Mouse (Mus musculus): ENCODE results near the gene Ube2e1. TPM values are rescaled to one million over a fixed set of nuclear protein-coding genes. Genes with fewer than 3 reads are reported as not detected.
A peak's percentile ranks its signal among the peaks of the same experiment; 100 is the strongest.

The Ube2e1 gene
- 100 to 1,000 TPM in 2 of 26 experiments, 10 to 100 TPM in 24; 13.4 to 186 (median 44.4) TPM for total RNA-seq (2018; cell fraction: chromatin; rRNA removed)
- 10 to 100 TPM; 50.2 to 83.0 (median 67.2) TPM for total RNA-seq (2018; cell fraction: cytosol; rRNA removed)
- 100 to 1,000 TPM in 1 of 26 experiments, 10 to 100 TPM in 25; 14.8 to 228 (median 36.3) TPM for total RNA-seq (2018; cell fraction: nucleus; rRNA removed)
- 68.1 to 103 TPM (median 98.7 TPM) in 3 replicates for polyA plus RNA-seq (2018)

DNA sequence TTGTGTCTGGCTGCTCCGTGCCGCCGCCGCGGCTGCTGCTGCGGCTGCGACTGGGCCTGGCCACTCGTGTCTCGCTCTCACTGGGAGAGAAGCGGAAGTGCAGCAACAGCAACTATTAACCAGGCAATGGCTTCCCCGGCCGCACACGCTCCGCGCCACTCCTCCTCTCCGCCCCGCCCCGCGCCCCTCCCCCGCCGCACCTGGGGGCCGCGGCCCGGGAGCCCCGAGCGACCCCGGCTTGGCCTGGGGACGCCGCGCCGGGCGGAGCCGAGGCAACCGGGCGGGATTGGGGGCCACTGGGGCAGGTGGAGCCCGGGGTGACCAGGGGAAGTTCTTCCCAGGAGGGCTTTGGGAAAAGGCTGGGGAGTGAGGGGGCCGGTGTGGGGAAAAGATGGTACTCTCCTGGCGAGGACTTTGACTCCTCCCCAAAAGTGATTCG, at the start of gene Ube2e1:
Gene Ube2e1 (minus strand): TSS at position 167 of the 439 bp plus-strand sequence.
- WGBS (ENCODE audit: missing documents) = 1% methylated on average over 37 of the region's 39 CpGs
- H3K27ac ChIP-seq = no peak within 1 kb of the TSS

DNA sequence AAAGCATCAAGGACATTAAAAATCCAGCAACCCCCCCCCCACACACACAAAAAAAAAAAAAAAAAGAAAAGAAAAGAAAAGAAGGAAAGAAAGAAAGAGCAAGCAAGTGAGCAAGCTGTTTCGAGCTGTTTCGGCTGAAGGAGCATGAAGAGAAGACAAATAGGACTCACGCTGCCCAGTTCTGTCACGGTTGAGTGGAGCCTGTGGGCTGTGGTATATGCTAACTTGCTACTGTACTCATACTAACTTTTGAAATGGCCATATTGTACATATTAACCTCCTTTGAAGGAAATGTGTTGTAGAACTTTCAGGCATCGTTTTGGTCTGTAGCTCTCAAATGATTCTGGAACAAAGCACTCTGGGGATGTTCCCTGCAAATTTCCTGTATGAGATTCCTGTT, 48.2 kb upstream of the Ube2e1 start:
- Histone ChIP-seq H3K27ac (no peak overlapping the region), H3K36me3 (ENCODE audit: inconsistent target) (no peaks in the 10 kb centered on the region), H3K4me3 (ENCODE audit: inconsistent target) (no peak overlapping the region), H3K79me2 (ENCODE audit: inconsistent target) (no peaks in the 10 kb centered on the region)
- WGBS (ENCODE audit: missing documents) = 92% methylated on average over 5 of the region's 5 CpGs

More for the DNA sequence above, at the start of gene Ube2e1:
- Histone ChIP-seq H3K4me3 (ENCODE audit: inconsistent target) (peak within 1 kb of the TSS; percentile 38), H3K36me3 (ENCODE audit: inconsistent target) (no peaks in the 10 kb centered on the region), H3K79me2 (ENCODE audit: inconsistent target) (peaks cover 15% of the 10 kb centered on the region; the same call in 1 of the 2 replicates)

DNA sequence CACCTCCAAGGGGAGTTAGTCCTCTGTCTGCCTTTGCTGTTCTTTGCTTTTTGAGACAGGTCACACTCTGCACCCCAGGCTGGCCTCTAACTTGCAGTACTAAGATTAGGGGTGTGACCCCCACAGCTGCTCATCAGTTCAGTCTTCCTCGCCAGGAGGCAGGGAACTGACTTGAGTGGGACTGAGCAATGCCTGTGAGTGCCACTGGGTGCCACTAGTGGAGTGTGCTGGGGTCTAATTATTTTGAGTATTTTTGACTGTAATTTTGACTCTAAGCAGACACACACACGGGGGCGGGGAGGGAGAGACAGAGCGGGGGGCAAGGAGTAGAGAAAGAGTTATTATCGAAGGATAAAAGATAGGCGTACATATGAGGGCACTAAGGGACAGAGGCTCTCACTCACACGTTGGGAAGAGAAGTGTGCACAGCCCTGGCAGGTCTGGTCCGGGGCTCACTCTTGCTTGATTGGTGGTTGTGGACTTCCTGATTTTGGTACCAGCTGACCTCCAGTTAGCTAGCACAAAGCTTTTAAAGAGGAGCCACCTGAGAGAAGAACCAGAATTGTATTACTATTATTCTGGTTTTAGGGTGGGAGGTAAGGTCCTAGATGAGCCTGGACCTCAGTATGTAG, 46.4 kb upstream of the Ube2e1 start:
- no peak overlapping the region for H3K4me3 ChIP-seq (ENCODE audit: inconsistent target)
- no peak overlapping the region for H3K27ac ChIP-seq
- WGBS (ENCODE audit: missing documents) = 43% methylated on average over 8 of the region's 8 CpGs
- no peaks in the 10 kb centered on the region for H3K79me2 ChIP-seq (ENCODE audit: inconsistent target)
- H3K36me3 ChIP-seq (ENCODE audit: inconsistent target) = no peaks in the 10 kb centered on the region

DNA sequence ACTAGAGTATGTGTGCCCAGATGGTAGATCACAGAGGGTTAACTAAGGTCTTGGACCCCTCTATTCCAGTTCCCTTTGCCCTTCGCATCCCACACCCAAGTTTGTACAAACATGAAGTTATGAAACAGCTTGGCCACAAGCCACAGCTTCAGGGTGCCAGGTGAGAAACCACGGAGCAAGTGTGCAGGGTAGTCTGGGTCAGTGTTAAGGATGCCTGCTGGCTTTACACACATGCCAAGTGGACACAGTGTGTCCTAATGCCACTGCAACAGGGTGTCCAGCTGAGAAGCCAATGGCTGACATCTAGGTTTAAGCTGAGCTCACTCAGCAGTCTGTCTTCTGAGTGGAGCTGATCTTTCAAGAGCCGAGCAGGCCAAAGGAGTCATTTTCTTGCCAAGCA, 44.5 kb upstream of the Ube2e1 start:
- Histone ChIP-seq H3K4me3 (ENCODE audit: inconsistent target) (no peak overlapping the region), H3K79me2 (ENCODE audit: inconsistent target) (no peaks in the 10 kb centered on the region), H3K36me3 (ENCODE audit: inconsistent target) (no peaks in the 10 kb centered on the region), H3K27ac (no peak overlapping the region)
- WGBS (ENCODE audit: missing documents) = 54% methylated on average over 3 of the region's 3 CpGs

DNA sequence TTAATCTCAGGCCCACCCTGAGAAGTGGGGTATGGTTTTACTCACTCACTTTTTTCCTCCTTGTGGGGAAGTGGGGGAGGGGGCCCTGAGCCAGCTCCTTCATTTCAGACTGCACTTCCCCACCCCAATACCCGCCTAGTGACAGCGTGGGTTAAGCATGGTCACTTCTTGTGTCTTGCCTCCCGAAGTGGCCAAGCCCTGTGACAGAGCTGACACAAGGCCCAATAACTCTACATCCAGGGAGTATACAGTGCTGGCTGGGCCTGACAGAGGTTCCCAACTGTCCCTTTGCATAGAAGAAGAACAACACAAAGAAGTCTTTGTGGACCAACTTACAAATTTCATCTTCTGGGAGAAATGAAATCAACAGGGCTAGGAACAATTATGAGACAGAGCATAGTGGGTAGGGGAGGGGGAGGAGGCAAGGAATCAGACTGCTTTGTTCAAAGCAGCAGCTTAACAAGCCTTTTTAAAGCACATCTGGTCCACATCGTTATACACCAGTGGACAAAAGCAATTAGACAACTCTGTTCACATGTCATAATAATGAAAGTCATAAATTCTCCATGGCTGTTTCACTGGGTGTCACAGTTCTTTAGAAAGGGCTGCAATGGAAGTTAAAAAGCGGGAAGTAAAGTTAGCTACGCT, 42.2 kb upstream of the Ube2e1 start:
- no peak overlapping the region for H3K4me3 ChIP-seq (ENCODE audit: inconsistent target)
- WGBS (ENCODE audit: missing documents) = 74% methylated on average over 6 of the region's 6 CpGs
- H3K79me2 ChIP-seq (ENCODE audit: inconsistent target) = no peaks in the 10 kb centered on the region
- H3K27ac ChIP-seq = no peak overlapping the region
- no peaks in the 10 kb centered on the region for H3K36me3 ChIP-seq (ENCODE audit: inconsistent target)

DNA sequence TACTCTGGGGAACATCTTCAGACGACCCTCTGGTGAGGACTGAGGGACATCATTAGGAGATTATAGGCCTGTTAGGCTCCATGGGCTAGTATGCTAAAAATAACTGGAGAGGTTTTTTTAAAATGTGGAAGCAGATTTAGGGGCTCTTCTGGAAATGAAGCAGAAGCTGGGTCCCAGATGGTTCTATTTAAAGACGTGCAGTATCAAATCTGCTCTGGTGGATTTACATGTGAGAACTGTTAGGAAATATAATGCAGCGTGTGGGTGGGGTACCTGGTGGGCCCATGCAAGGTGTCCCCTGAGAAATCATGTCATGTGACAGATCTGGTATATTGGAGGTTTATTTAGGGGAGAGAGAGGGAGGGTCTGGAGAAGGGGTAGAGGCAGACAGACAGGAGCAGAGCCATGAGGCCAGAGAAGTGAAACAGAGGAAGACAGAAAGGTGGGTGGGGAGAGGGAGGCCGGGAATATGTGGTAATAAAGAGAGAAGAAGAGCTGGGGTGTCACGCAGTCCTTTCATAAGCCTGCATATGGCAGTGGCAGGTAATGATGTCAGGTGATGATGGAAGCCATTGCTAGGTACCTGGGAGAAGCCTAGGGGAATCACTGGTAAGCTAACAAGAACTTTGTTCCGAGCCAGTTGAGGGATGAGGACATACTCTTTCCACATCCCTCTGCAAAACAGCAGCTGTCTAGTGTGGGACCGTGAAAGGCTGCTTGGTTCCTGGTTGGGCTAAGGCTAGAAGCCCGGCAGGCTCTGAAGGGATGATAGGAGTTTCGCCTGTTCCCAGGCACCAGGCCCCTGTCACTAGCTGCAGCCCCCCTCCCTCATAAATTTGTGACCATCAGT, 41.3 kb upstream of the Ube2e1 start:
- Histone ChIP-seq H3K36me3 (ENCODE audit: inconsistent target) (no peaks in the 10 kb centered on the region), H3K27ac (no peak overlapping the region), H3K4me3 (ENCODE audit: inconsistent target) (no peak overlapping the region), H3K79me2 (ENCODE audit: inconsistent target) (no peaks in the 10 kb centered on the region)
- WGBS (ENCODE audit: missing documents) = 87% methylated on average over 8 of the region's 9 CpGs

DNA sequence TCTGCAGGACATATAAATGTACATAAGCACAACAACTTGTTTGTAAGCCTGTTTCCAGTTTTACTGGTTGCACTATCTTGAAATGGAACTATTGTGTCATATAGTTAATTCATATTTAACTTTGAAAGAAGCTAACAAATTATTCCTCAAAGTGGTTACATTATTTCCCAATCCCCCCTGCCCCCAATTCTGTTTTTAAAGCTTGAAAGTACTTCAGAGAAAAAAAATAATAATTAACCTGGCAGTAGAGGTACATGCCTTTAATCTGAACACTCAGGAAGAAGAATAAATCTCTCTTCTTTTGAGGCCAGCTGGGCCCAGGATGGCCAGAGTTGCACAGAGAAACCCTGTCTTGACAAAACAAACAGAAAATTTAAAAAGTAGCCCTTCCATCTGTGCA, 37.4 kb upstream of the Ube2e1 start:
- Histone ChIP-seq H3K4me3 (ENCODE audit: inconsistent target) (no peak overlapping the region), H3K27ac (no peak overlapping the region), H3K36me3 (ENCODE audit: inconsistent target) (no peaks in the 10 kb centered on the region)

DNA sequence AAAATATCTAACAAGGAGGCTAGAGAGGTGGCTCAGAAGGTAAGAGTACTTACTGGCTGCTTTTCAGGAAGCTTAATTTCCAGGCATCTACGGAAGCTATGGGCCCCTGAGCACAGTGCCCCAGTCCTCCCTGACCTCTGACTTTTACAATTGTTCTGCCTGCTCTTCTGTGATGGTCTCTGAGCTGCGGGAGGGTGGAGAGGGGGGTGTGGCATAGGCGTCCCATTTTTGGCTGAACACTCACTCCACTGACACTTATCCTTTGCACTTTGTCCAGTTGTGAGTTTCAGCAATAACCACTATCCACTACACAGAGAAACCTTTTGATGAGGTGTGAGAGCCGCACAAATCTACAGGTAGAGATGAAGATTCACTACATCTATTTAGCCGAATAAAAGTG, 35.4 kb upstream of the Ube2e1 start:
- no peaks in the 10 kb centered on the region for H3K36me3 ChIP-seq (ENCODE audit: inconsistent target)
- no peaks in the 10 kb centered on the region for H3K79me2 ChIP-seq (ENCODE audit: inconsistent target)
- no peak overlapping the region for H3K4me3 ChIP-seq (ENCODE audit: inconsistent target)
- H3K27ac ChIP-seq = no peak overlapping the region
- WGBS (ENCODE audit: missing documents) = 65% methylated on average over 5 of the region's 5 CpGs

More for the DNA sequence above, 37.4 kb upstream of the Ube2e1 start:
- no peaks in the 10 kb centered on the region for H3K79me2 ChIP-seq (ENCODE audit: inconsistent target)

DNA sequence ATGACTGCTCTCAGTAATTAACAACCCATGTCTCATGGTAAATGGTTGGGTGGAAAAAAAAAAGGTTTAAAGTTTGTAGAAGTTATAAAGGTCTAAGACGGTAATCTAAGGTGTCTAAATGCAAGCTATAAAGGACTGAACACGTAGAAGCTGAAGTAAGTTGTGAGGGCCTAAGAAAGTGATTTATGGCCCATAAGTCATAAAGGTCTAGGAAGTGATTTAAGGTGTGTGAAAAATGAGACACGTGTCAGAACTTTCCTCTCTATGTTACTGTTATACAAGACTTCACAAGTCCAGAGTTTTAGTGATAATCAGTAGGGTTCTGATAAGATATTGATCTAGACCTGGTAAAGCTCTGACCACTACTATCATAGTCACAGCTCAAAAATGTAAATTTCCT, 32.7 kb upstream of the Ube2e1 start:
- 24% methylated on average over 3 of the region's 3 CpGs for WGBS (ENCODE audit: missing documents)
- no peaks in the 10 kb centered on the region for H3K36me3 ChIP-seq (ENCODE audit: inconsistent target)
- H3K4me3 ChIP-seq (ENCODE audit: inconsistent target) = no peak overlapping the region

DNA sequence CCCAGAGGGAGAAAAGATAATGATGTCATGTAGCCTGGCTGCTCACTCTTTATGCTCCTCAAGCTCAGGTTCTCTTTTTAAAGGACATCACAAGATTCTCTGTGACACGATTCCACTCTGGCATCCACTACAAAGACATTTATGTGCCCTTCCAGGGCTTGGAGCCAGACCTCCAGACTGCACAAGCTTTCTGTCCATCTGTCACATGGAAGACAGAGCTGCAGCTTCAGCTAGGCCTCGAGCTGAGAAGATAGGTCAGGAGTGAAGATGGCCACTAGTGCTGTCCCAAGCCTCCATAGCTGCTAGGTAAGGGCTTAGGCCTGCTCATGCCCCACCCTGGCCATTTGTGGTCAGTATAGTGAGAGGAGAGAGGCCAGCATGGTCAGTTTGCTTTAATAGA, 24.8 kb upstream of the Ube2e1 start:
- Histone ChIP-seq H3K4me3 (ENCODE audit: inconsistent target) (no peak overlapping the region), H3K36me3 (ENCODE audit: inconsistent target) (no peaks in the 10 kb centered on the region), H3K79me2 (ENCODE audit: inconsistent target) (no peaks in the 10 kb centered on the region), H3K27ac (no peak overlapping the region)
- WGBS (ENCODE audit: missing documents) = 75% methylated on average over 2 of the region's 2 CpGs

More for the DNA sequence above, 32.7 kb upstream of the Ube2e1 start:
- Histone ChIP-seq H3K27ac (no peak overlapping the region), H3K79me2 (ENCODE audit: inconsistent target) (no peaks in the 10 kb centered on the region)

DNA sequence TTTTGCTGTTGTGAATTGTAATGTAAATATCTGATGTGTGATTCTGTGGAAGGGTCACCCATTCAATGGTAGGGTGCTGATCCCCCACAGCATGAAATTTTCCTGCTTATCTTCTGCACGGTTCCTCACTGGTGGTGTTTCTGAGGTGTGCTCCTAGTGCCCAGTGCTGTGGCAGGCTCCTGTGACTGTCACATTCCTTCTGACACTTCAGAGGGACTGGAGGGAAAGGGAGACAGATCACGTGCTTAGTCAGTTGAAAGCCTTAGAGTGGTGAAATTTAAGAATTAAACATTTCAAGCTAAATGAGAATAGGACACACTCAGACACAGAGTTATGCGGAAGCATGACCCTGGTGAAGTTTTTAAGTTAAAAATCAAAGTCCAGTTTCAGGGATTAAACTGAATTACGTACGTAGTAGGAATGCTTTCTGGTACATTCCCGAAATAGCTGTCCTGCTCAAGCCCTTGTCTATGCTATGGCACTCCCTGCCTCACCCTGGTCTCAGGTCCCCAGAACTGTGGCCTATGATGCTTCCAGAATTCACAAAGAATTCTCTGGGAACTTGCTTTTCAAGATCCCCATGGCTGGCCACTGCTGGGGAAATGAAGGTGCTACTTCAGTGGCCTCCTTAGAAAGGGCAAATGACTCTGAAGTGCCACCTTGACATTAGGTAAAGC, 24.0 kb upstream of the Ube2e1 start:
- Histone ChIP-seq H3K27ac (no peak overlapping the region), H3K4me3 (ENCODE audit: inconsistent target) (no peak overlapping the region), H3K79me2 (ENCODE audit: inconsistent target) (no peaks in the 10 kb centered on the region), H3K36me3 (ENCODE audit: inconsistent target) (no peaks in the 10 kb centered on the region)
- 91% methylated on average over 6 of the region's 6 CpGs for WGBS (ENCODE audit: missing documents)

DNA sequence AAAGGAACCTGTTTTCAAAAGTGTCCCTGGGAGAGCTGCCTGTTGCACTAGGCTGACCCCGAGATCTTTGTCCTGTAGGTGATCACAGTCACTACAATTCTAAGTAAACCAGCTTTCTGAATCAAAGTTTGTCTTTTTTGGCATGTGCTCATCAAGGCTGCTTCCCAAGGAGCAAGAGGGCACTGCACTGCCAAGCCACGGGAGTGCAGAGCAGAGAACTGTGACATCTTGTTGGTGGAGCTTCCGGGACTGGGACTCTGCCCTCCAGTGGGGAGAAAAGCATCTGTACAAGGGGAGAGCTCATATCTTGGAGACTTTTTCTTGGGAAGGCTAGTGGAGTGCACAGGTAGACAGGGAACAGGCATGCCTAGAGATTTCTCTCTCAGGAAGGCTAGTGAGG, 21.9 kb upstream of the Ube2e1 start:
- H3K79me2 ChIP-seq (ENCODE audit: inconsistent target) = no peaks in the 10 kb centered on the region
- 82% methylated on average over 3 of the region's 3 CpGs for WGBS (ENCODE audit: missing documents)
- no peak overlapping the region for H3K4me3 ChIP-seq (ENCODE audit: inconsistent target)
- no peaks in the 10 kb centered on the region for H3K36me3 ChIP-seq (ENCODE audit: inconsistent target)
- no peak overlapping the region for H3K27ac ChIP-seq

DNA sequence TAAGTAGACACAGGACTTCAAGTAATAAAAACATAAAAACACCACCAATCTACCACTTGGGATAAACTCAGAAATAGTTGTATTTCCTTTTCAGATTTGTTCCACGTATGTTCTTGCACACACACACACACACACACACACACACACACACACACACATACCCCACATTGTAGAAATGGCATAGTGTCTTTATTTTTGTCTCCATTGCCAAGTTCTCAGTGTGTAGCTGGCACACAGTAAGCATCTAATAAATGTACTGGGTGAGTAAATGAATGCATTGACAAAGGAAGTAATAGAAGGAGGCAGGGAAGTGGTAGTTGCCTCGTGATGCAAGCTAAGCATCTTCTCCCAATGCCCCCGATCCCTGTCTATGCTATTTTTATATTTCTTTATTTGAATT, 21.3 kb upstream of the Ube2e1 start:
- H3K36me3 ChIP-seq (ENCODE audit: inconsistent target) = no peaks in the 10 kb centered on the region
- no peak overlapping the region for H3K4me3 ChIP-seq (ENCODE audit: inconsistent target)
- H3K79me2 ChIP-seq (ENCODE audit: inconsistent target) = no peaks in the 10 kb centered on the region
- WGBS (ENCODE audit: missing documents) = 74% methylated on average over 3 of the region's 3 CpGs
- H3K27ac ChIP-seq = no peak overlapping the region

DNA sequence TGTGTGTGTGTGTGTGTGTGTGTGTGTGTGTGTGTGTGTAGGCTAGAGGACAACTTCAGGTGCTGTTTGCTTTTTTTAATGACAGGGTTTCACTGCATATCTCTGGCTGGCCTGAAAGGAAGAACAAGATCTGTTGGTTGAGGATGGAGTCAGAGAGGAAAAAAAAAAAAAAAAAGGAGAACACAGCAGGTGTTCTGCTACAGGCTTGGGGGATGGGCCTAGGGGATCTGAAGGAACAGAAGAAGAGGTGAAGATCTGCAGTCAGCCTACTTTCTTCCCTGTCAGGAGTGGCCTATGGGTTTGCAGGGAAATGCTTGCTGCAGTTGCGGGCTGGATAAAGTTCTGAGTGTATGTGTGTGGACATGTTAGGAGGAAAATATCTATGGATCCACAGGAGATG, 19.0 kb upstream of the Ube2e1 start:
- Histone ChIP-seq H3K27ac (no peak overlapping the region), H3K4me3 (ENCODE audit: inconsistent target) (no peak overlapping the region), H3K36me3 (ENCODE audit: inconsistent target) (no peaks in the 10 kb centered on the region), H3K79me2 (ENCODE audit: inconsistent target) (no peaks in the 10 kb centered on the region)
- WGBS (ENCODE audit: missing documents) = 100% methylated on average over 1 of the region's 1 CpGs

Data from macrophage (primary cell).